ENCODE assay signal across 8 mouse cellular contexts in the genomic region with DNA sequence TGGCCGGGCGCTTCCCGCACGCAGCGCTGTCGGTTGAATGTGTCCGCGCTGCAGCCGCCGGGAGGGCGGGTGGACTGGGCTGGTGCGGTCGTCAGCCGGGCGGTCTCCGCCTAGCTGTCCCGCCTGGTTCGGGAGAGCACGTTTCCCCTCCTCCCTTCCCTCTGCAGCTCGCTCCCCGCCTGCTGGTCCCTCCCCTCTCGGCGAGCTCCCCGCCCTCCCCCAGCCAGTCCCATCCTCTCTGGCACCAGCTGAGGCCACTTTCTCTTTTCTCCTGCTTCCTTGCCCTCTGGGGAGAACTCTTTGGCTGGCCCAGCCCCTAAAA. TPM values are rescaled to one million over a fixed set of nuclear protein-coding genes. Genes with fewer than 3 reads are reported as not detected.
DNase-seq lines count a peak whose midpoint lies in the region; ATAC-seq and TF ChIP-seq lines count a peak whose summit lies in the region.

A gene (minus strand): TSS at position 11 of the 322 bp plus-strand sequence.

- no peak for TF ChIP-seq POLR2A in bone marrow, adult 2 months (IDR thresholded peaks at IDR 0.05; ENCODE audit: borderline replicate concordance, control insufficient read depth, low read depth, low read length)

- no peak for TF ChIP-seq CTCF in bone marrow, adult 2 months (IDR thresholded peaks at IDR 0.05; ENCODE audit: control insufficient read depth, insufficient read depth, low read length)

- H3K9me3 ChIP-seq in intestine, embryonic 16.5 days (ENCODE audit: control insufficient read depth, low read length), result no peaks in the 10 kb centered on the region

- H3K9ac ChIP-seq in intestine, embryonic 16.5 days (ENCODE audit: low read depth, low read length), result peak within 1 kb of the TSS; percentile 78

- intact Hi-C loops in left cerebral cortex, postnatal 25 days (cut with DNase I), result no loop called here

- H3K27ac ChIP-seq in bone marrow, adult 2 months (ENCODE audit: control insufficient read depth, insufficient read depth, low read depth, low read length, poor library complexity), result no peak within 1 kb of the TSS
- 0 out of 2 replicates have a peak within 1 kb of the TSS, but pooled peaks have one; percentile 25 for H3K27ac ChIP-seq in intestine, embryonic 16.5 days (ENCODE audit: low read length)

- ATAC-seq in granulocyte monocyte progenitor cell, adult 5-6 weeks (replicated peaks; ENCODE audit: poor library complexity, severe bottlenecking), result peak; percentile 55; the same call in 1 of the 2 replicates
- ATAC-seq in intestine, embryonic 16.5 days, result peak; percentile 97
- no peak for ATAC-seq in inflammation-experienced regulatory T-cells, adult 6 months

- no peaks in the 10 kb centered on the region for H3K36me3 ChIP-seq in intestine, embryonic 16.5 days (ENCODE audit: control insufficient read depth, insufficient read depth, low read length)

- WGBS in bone marrow, adult 2 months, result 1% methylated on average over 22 of the region's 24 CpGs
- 0% methylated on average over 21 of the region's 24 CpGs for WGBS in intestine, embryonic 16.5 days

- H3K27me3 ChIP-seq in intestine, embryonic 16.5 days (replicated peaks; ENCODE audit: control insufficient read depth, insufficient read depth, low read length), result no peaks in the 10 kb centered on the region

- DNase-seq in embryo, embryonic 11.5 days (ENCODE audit: low read depth, low spot score), result peak; percentile 46
- DNase-seq in left cerebral cortex, postnatal 25 days (ENCODE audit: low spot score in 2 of 2), result peak; percentile 65 to 73
- DNase-seq in mesoderm, embryonic 11.5 days (ENCODE audit: low read depth, low spot score), result peak; percentile 78
- DNase-seq in skeletal muscle tissue, adult 2 months (ENCODE audit: low read depth, low spot score), result peak; percentile 46

- H3K4me2 ChIP-seq in intestine, embryonic 16.5 days (ENCODE audit: low read depth, low read length), result peak within 1 kb of the TSS; percentile 95

- H3K4me1 ChIP-seq in bone marrow, adult 2 months (ENCODE audit: control insufficient read depth, insufficient read depth, low read length), result no peaks in the 10 kb centered on the region
- no peaks in the 10 kb centered on the region for H3K4me1 ChIP-seq in intestine, embryonic 16.5 days (ENCODE audit: control insufficient read depth, insufficient read depth, low read length)

- no peak within 1 kb of the TSS for H3K4me3 ChIP-seq in bone marrow, adult 2 months (replicated peaks; ENCODE audit: control insufficient read depth, low read depth, low read length)
- H3K4me3 ChIP-seq in intestine, embryonic 16.5 days (ENCODE audit: low read length), result peak within 1 kb of the TSS; percentile 69

RNA-seq across cellular contexts. Expression of the gene that starts here (rescaled TPM):
- 7.2 and 19.2 TPM in 2 replicates for polyA plus RNA-seq in bone marrow, adult 2 months (2011; ENCODE audit: insufficient read depth, insufficient read length, low replicate concordance, missing spikeins)
- not detected in 2 replicates for total RNA-seq in granulocyte monocyte progenitor cell, adult 5-6 weeks (2014; fragmentation: Nextera tagmentation)
- total RNA-seq in granulocyte monocyte progenitor cell, adult 5-6 weeks (2017), result not detected in 2 replicates
- polyA plus RNA-seq in intestine, embryonic 16.5 days (2015; fragmentation: Nextera tagmentation; extraction: Ambion mirVana), result 5.0 and 5.5 TPM in 2 replicates
- total RNA-seq in left cerebral cortex, postnatal 25 days (2021), result 100 to 1,000 TPM; 181 to 195 TPM
- not detected for polyA plus RNA-seq in inflammation-experienced regulatory T-cells, adult 6 months (2017; shearing (Covaris generic))

Comparison
In these comparisons a context has a peak if more than half of its experiments do, and no peak if none do; other contexts are left out.
1. RNA of the gene that starts here (total RNA-seq): 181 to 195 TPM in left cerebral cortex, postnatal 25 days; not detected in granulocyte monocyte progenitor cell, adult 5-6 weeks; every median in the first group is over 100 times any median in the second.
2. Peak in ATAC-seq in granulocyte monocyte progenitor cell, adult 5-6 weeks; RNA of the gene not detected or under 1 TPM.
3. Peak in every context shown above with its lines, with median percentiles within 50 percentile points of each other: DNase-seq.